8 mouse cellular contexts compared by ENCODE assay signal in genomic region chr2:102038229-102038894, GRCm38 (mm10).
DNase-seq lines count a peak whose midpoint lies in the region; ATAC-seq and TF ChIP-seq lines count a peak whose summit lies in the region.
"Had no signal": no experiment of that assay in that cellular context is flagged by ENCODE, and none has a peak within 500 bp of the region (broad histone marks: within the 10 kb centered on the region; RNA-seq: fewer than 3 reads in every experiment).

No protein-coding gene starts in this region.

- H3K4me1 ChIP-seq in cortical plate, adult 2 months (ENCODE audit: control insufficient read depth, insufficient read depth, low read length) = peaks cover 3% of the 10 kb centered on the region

- H3K4me3 ChIP-seq in cortical plate, adult 2 months (ENCODE audit: insufficient read depth, low read length) = no peak overlapping the region
- H3K4me3 ChIP-seq: limb, embryonic 13.5 days had no signal

- TF ChIP-seq CTCF in cortical plate, adult 2 months (IDR thresholded peaks at IDR 0.05; ENCODE audit: extremely low read depth, insufficient read depth, low read length) = no peak

- peak overlapping the region; percentile 49 for H3K27ac ChIP-seq in cortical plate, adult 2 months (ENCODE audit: insufficient read depth, low read length)
- H3K27ac ChIP-seq: limb, embryonic 13.5 days had no signal

- no peak for TF ChIP-seq POLR2A in cortical plate, adult 2 months (IDR thresholded peaks at IDR 0.05; ENCODE audit: extremely low read depth, insufficient read depth, low read length)

- ATAC-seq in CD4-positive, CD25-positive, alpha-beta regulatory T cell, adult 4 months = no peak

- DNase-seq in 3134 (ENCODE audit: extremely low read depth, insufficient read length, low spot score) = peak; percentile 23
- peak; percentile 91 for DNase-seq in 3T3-L1 (ENCODE audit: low read depth, low spot score)
- DNase-seq in heart, postnatal 14 days = peak; percentile 49 to 58
- DNase-seq in left cerebral cortex, postnatal 14 days (ENCODE audit: low spot score in 2 of 2) = peak; percentile 69 to 81
- peak; percentile 38 for DNase-seq in ovary, postnatal 36 days (ENCODE audit: low spot score)

- intact Hi-C loops in heart, postnatal 14 days (cut with DNase I) = no loop called here
- intact Hi-C loops in left cerebral cortex, postnatal 14 days (cut with DNase I) = loop anchor here (2.0 kb wide), 1 partner anchor 414 kb away; the partner anchor contains the start of gene Fjx1

Comparison
In these comparisons a context has a peak if more than half of its experiments do, and no peak if none do; other contexts are left out.
1. DNase-seq: peak in every context shown above with its lines; median percentile 91 in 3T3-L1; 75 in left cerebral cortex, postnatal 14 days; 54 in heart, postnatal 14 days; 38 in ovary, postnatal 36 days; 23 in 3134.